Mouse (Mus musculus) liver, embryonic 14.5 days (tissue): Measurements from ENCODE around the gene Ccdc162.

Experiments
- CTCF ChIP-seq: IDR thresholded peaks from 2 replicates; pipeline ENCODE4 v1.5.1; 2016; ENCODE audit warnings: antibody characterized with exemption, low read depth, control low read depth
- EP300 ChIP-seq: IDR thresholded peaks from 2 replicates; pipeline ENCODE4 v1.6.1; 2016; ENCODE audit warnings: antibody characterized with exemption, low read depth

GRCm38 (mm10) chr10:41523386-41523785, 193.0 kb downstream of the Ccdc162 start:
- TF ChIP-seq CTCF = no peak
- no peak for TF ChIP-seq EP300
